Mouse (Mus musculus) neural tube, embryonic 10.5 days (tissue): ENCODE data around the gene Snx7.

Source experiments
- DNase-seq: peaks from one replicate; pipeline ENCODE4 v3.0.0-alpha.2; 2017; ENCODE audit warnings: low spot score; ENCODE audit errors: extremely low spot score

Gene Snx7

DNA sequence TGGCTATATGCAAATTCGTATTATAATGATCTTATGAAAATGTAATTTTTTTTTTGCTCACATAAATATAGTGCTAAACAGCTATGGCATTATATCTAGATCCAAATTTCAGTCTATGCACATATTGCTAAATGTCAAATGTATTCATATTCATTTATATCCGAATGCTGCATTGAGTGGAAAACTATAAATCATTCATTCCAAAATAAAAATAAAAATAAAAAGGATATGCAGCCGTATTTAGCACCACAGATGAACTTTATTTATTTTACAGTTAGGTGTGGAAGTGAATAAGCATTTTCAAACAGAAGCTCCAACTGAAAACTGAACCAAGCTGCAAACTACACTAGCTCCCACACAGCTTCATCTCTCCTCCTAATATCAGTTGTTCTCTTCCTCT is 45.5 kb downstream of the Snx7 start:
- DNase-seq: no peak

DNA sequence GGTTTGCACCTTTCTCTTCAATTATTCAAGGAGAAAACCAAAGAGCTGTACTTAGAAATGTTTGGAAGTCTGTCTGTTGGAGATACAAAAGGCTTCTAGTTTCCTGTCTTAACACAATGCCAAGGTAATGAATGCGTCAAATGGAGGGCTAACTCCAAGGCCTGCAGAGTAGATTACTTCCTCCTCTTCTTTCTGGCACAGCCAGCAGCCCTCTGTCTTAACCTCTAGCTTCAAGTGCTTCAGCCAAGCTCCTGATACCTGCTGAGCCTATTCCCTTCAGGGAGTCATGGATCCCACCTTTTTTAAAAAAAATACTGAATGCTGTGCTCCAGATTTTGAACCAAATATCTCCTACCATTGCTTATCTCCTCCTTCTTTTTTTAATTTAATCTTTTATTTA is 51.1 kb downstream of the Snx7 start:
- no peak for DNase-seq

DNA sequence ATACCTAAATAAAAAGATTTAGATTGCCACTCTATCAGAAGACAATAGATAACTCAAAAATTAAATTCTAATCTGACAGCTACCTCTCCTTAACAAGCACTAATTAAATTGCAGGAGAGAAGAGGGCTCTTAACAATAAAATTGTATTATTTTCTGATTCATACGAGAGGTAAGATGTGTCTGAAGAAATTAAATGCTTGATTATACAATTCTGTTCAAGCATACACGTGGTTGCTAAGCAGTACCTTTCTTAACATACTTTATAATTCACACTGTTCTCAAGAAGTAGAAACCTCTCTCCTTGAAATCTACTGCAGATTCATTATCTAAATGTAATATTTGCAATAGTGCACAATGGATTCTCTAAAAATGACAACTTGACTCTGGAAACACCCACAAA is 54.5 kb downstream of the Snx7 start:
- DNase-seq: no peak

DNA sequence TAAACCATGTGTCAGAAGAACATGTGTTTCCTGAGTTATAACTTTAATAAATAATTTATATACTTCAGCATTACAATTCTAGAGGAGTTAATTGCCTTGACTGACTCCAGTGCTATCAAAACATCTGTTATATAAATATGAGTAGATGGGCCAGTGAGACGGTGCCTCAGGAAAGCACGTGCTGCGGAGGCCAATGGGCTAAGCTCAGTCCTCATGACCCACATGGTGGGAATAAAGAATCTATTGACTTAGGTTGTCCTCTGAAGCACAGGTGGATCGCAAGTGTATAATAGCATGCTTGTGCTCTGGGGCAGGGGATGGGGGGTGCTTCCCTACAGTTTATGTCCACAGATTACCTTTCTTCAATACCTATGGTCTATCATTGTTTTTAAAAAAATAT is 56.6 kb downstream of the Snx7 start:
- no peak for DNase-seq

DNA sequence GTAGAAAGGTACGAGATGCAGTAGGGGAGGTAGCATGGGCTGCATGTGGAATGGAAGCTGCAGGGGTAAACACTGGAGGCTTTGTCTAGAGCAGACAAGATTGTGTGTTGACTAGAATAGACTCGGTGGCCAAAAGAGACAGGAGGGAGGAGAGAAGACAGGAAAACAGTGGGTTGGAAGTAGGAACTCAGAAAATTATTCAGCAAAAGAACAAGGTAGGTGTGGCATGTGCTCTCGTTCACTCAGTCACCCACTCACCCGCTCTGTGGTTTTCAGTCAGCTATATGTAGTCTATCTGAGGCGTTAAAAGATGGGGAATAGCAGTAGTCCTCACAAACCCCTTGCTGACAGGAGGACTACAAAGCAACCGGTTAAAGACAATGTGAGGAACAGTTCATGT is 63.0 kb downstream of the Snx7 start:
- DNase-seq: no peak

DNA sequence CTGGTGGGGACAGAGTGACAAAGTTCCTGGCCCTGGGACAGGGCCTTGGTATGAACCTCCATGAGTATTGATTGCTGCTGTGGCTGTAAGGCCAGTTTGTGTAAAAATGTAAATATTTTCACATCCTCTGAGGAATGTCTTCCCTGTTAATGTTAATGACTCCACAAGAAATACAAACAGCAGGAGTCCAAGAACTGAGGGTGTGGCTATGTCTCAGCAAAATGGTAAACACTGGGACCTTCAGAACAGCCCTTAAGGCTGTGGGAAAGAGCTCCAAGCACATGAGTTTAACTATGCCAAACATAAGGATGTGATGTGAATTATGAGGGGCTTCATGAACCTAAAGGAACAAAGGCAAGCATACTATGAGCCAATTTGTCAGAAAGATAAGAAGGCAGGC is 74.2 kb downstream of the Snx7 start:
- no peak for DNase-seq

DNA sequence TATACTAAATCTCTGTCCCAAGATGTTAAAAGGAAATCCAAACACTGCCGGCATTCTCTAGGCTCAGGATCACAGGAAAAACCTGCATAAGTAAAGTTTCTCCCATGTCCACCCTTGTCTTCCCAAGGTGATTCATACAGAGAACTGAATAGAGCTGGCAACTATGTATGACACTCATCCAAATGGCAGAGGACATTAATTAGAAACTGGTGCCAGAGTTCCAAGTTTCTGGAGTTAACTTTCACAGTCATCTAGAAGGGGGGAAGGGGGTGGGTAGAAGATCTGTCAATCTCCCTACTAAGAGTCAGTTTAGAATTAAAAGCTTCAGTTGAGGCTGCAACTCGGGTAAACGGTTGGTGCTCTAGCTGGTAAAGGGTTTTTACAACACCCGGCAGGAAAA is 76.8 kb downstream of the Snx7 start:
- DNase-seq: no peak

DNA sequence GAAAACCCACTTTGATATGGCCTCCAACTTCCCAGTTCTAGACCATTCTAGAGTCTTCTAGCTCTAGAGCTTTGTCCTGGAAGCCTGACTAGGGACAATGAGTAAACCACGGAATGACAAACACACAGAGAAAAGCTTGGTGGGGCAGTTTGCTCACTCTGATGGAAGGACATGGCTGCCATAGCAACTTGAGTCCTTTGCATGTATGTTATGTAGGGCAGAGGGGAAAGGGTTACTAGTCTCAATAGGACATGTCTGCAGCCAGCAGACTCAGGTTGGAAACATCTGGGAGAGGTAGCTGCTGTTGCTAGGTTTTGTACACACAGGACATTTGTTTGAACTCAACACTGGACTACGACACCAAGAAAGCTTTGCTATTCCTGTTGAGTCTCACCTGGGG is 77.5 kb downstream of the Snx7 start:
- DNase-seq: no peak

DNA sequence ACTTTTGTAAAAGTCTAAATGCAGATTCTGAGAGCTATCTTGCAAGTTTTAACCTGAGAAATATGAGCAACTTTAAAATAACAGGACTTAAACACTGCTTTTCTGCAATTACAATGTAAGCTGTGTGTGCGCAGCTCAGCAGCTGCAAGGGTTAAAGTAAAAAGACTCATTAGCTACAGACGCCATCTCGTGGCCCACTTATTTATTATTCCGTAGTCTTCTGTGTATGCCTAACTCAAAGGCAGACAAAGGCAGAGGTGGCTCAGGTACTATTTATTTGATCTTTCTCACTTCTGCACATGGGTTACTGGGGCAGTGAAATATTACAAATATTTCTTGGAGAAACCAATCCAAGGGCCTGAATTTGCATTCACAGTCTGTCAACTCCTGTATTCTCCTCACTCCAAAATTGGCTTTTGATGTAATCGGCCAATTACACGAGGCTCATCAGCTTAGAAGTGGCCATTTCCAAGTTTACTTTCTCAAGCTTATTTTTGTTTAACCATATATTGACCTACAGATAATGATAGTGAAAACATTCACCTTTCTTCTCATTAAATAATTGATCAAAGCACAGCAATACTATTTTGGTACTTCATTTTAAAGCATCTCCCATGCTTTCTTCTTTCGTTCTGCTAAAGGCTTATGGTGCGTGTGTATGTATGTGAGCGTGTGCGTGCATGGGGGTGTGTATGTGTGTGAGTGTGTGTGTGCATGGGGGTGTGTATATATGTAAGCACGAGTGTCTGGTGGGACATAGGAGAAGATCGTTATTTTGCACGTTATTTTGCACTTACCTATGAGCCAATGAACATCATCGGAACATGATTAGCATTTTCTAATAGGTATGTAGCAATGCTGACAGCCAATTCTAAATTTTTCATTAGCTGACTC is 79.7 kb downstream of the Snx7 start:
- DNase-seq: no peak

DNA sequence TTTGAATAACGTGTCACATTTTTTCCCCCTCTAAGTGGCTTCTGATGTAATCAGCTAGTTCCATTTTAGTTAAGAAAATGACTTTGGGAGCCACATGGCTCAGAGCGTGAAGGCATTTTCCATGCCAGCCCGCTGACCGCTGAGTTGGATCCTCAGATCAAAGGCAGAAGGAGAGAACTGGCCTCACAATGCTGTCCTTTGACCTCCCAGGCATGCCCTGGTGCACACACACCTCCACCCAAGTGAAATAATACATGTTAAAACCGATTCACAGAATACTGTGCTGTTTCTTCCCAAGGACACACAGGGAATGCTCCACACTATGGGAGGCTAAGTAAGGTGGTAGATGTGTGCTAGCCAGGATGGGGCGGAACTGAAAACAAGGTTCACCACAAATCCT is 81.5 kb downstream of the Snx7 start:
- no peak for DNase-seq

DNA sequence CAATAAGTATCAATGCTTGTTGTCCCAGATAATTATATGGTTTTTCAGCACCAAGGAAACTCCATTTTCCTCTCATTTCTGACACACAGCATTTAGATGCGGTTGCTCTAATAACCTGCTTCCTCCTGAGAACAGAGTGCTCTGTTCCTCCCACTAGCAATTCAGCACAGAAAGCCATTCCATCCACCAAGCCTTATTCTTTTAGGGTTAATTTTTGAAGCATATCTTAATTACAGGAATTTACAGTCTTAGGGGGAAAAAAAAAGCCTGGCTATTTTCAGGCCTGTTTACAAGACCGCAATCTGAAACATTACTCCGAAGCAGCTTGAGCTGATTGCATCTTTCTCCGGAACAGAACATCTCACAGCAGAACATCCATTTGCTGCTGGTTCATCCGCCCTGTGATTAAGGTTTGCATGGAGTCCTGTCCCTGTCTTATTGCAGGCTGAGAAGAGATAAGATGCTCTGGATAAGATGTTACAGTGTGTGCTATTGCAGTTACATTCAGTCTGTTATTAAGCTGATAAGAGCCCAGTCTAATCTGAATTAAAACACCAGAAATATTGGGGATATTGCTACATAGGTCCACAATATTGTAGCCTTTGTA is 116.5 kb downstream of the Snx7 start:
- no peak for DNase-seq

DNA sequence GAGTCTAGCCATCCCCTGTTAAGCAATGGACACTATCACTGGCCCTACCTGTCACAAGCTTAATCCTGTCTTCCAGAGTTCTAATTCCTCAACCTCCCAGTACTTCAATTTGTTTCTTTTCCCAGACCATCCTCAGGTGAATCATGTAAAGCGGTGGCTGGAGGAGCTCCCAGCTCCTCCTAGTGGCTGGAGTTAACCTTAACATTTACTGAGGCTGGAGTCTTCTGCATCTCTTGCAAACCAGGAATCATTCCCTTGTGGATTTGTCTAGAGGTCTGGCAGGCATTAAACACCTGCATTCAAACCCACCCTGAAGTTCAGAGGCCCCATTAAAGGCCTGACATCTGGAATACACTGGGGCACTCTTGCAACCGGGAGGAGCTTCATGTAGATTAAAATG is 117.1 kb downstream of the Snx7 start:
- no peak for DNase-seq

DNA sequence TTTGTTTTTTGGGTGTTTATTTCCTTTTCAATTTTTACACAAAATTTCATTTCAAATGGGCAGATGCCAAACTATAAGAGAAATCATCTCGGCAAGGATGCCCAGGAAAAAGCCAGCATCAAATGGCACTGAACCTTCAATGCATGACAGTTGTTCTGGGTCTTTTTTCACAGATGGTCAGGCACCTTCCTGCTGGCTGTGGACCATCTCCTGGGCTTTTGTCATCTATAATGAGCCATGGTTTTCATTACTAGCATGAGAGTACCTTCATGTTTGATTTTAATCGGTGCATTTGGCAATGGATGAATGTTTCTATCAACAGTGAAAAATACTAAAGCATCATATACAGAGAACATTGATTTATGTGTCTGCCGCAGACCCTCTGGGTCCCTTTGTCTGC is 119.5 kb downstream of the Snx7 start:
- no peak for DNase-seq

DNA sequence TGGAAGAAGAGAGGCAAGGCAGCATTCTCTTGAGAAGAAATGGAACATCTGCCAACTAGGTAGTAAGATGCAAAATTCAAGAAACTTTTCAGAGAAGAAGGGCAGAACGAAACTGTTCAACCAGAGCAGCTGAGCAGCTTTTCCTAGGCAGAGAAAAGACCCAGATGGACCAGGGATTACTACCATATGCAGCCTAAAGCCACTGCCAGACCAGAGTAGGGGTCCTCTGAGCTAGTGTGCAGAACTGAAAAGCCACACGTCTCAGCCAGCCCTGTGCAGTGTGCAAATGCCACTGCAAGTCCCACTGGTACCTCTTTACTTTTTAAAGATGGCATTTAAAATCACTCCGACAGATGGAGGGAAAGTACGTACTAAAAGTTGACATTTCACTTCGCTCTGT is 129.0 kb downstream of the Snx7 start:
- no peak for DNase-seq

DNA sequence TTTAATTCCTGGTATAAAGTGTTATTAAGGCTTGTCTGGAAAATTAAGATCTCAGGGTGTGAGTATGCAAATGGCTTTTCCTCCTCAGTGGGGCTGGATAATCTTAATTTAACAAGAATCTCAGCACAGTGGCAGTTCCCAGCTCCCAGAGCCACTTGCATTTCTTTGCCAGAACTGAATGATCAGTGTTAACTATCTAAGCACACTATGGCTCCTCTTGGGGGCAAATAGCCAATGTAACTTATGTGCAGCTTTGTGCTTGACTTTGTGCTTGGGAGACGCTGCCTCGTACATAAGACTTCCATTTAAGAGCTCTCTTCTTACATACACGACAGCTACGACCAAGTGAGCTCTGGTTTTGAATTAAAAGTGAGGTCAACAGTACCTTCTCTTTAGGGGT is 136.1 kb downstream of the Snx7 start:
- DNase-seq: no peak
